Mouse (Mus musculus) retina, adult 2 months (tissue): ENCODE results near the gene Mrm2.
"Not testable (repeated sequence)": the region's sequence is repeated elsewhere in the genome, so short reads cannot be mapped to it uniquely, and the experiment has no call there.

Experiments used
- DNase-seq: peaks from one replicate; pipeline ENCODE4 v3.0.0-alpha.2; 2012; ENCODE audit warnings: low read depth, low spot score

Mrm2 gene

DNA sequence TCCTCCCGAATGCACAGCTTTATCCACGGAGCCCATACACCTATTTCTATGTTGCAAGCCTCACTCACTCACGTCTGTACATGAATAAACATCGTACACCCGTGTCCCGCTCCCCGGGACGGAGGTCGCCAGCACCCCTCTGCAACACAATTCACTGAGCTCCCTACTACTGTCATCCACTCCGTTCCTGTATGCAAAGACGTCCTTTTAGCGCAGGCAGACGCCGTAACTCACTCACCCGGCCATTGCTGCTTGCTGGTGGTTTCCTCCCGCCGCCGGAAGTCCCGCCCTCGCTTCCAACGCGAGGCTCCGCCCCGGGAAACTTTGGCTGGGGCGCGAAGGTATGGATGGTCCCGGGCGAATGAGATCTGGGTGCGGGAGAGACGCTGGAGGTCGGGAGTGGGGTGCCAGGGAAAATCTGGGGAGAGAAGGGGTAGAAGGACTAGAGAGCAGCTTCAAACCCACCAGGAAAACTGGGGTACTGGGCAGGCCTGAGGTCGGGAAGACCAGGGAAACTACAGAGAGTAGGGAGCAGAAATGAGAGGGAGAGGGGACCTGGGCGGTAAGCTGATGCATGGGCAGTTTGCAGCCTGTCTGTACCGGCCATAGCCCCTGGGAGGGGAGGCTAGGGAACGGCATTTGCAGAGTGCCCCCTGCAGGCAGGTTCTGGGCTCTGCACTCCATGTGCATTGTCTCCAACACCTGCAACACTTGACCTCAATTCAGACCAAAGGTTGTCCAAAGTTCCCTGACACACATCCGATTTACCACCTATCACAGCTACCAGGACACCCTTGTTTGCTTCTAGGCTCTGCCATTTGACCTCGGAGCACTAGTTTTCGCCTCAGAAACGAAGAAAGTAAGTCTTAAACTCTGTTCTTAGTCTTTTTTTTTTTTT lies at the start of gene Mrm2:
Mrm2 (minus strand) TSS at position 284 of the 898 bp plus-strand sequence.
- DNase-seq: peak; percentile 58

- no peak for DNase-seq
Measured at GRCm38 (mm10) chr5:140381156-140381555, 49.5 kb upstream of the Mrm2 start.

DNA sequence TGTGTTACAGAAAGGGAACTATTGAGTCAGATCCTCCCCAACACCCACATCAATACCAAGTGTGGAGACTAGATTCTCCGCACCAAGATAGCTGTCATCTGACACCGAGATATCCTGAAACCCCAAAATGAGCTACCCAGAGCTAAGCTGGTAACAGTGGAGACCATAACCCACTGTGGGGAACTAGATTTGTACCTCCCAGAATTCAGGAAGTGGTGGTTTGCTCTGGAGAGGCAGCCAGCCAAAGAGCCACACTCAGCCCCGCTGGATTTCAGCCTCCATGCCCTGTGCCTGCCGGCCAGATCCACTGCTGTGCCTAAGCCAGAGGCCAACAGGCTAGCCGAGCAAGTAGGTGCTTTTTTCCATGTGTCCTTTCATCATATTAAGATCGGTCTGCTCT lies 47.6 kb upstream of the Mrm2 start:
- DNase-seq: no peak

DNA sequence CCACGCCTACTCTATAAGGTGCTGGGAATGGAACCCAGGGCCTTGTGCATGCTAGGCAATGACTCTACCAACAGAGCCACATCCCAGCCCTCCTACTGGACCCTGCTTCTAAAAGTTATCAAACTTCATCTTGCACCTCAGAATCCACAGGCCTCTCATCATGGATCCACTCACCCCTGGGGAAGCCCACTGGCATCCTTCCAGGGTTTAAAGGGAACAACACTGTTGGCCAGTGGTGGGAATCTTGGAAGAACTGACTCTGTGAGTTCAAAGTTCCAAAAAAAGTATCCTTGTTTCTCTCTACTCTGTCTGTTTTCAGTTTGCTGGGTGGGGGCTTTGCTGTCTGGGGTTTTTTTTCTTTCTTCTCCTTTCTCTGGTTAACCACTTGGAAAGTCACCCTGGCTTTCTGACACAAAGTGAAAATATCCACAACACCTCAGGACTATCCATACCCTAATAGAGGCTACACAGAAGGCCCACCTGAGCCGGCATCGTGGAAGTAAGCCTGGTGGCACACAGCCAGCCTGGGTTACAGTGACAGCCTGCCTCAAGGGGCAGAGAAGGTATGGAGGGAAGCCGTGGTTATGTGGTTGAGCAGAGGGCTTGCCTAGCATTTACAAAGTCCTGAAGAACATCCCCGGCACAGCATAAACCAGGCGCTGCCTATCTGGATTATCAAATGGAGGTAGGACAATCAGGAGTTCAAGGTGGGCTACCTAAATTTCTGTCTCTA lies 46.6 kb upstream of the Mrm2 start:
- no peak for DNase-seq

- no peak for DNase-seq
Measured at GRCm38 (mm10) chr5:140375249-140375829, 43.6 kb upstream of the Mrm2 start.

DNA sequence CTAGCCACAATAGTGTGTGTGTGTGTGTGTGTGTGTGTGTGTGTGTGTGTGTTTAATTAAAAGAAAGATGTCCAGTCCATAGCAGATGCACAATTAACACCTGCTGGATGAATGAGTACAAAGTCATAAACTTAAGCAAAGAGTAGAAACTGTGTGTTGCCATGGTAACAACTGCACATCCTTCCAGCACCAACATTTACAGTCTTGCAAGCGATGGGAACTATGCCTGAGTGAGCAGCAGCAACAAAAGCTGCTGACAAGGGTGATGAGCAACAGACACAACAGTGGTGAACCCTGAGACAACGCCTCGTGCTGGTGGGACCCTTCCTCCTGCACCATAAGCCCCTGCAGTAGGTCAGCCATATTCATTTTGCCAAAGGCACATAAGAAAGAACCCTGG lies 42.5 kb upstream of the Mrm2 start:
- no peak for DNase-seq

DNA sequence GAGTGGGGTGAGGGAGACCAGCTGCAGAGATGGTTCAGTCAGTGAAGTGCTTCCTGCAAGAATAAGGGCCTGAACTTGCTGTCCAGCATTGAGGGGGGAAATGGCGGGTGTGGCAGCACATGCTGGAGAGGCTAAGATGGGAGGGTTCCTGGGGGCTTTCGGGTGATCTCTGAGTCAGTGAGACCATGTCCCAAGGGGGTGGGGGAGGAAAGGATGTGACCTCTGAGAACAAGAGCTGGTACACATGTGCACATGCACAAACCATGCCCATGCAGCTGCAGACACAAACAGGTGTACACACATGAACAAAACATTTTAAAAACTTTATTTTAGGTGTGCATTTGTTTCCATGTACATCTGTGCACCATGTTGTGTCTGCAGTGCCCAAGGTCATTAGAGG lies 42.0 kb upstream of the Mrm2 start:
- DNase-seq: no peak

- DNase-seq: no peak
Measured at GRCm38 (mm10) chr5:140371671-140372070, 40.0 kb upstream of the Mrm2 start.

DNA sequence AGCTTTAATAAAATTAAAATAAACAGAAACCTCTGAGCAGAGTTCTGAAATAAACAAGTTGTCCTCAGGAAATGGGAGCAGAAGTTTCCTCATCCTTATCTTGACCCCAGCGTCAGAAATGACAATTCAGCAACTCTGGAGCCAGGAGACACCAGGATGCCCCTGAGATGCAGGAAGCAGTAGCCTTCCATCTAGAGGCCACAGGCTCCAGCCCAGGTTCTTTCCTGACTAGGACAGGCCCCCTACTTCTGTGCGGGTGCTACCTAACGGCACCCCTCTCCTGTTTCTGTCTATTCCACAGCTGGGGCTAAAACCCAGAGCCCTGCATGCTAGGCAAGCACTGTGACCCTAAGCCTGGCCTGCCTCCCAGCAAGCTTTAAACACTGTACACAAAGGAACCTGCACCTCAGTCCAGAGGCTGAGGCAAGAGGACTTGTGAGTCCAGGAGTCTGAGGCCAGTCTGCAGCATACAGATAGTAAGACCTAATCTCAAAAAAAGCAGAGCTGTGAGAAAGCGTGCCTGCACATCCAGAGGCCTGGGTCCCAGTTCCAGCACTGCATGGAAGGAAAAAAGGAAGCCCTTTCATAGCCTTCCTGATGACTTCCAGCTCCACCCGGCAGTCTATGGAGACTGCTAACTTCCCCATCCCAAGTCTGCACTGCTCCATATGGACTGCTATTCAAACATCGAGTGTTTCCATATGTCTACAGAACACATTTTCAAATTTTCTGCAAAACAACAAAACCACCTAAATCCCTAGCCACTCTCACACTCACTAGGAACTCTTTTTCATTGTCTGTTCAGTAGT lies 39.0 kb upstream of the Mrm2 start:
- no peak for DNase-seq

DNA sequence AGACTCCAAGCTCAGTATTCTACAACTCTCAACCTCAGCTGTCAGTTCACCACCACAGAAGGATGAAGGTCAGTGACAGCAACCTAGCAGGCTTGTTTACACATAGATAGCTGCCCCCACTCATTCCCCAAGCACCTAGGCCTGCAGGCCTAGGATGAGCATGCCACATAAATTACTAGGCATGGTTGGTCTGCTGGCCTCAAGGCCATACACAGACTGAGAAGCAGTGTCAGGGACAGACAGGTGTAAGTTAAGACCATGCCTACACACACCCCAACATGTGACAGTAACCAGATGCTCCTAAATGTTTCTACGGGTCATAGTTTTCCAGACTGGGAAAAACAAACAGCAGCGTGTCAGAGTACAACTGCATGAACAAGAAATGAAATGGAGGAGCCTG lies 37.8 kb upstream of the Mrm2 start:
- no peak for DNase-seq

DNA sequence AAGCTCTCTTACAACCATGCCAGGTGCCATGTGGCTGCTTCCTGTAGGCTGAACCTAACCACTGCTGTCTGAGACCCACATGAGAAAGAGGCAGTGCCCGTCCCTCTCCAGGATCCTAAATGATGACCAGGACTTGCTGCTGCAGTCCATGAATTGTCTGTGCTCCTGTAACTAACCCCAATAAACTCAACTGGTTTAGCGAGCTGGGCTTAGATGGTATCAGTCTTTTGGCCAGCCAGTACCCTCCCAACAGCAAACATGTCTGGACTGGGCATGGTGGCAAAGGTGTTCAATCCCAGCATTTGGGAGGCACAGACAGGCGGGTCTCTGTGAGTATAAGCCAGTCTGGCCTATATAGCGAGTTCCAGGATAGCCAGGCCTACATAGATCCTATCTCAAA lies 37.2 kb upstream of the Mrm2 start:
- no peak for DNase-seq

- DNase-seq: not testable (repeated sequence)
Measured at GRCm38 (mm10) chr5:140368126-140368525, 36.4 kb upstream of the Mrm2 start.

DNA sequence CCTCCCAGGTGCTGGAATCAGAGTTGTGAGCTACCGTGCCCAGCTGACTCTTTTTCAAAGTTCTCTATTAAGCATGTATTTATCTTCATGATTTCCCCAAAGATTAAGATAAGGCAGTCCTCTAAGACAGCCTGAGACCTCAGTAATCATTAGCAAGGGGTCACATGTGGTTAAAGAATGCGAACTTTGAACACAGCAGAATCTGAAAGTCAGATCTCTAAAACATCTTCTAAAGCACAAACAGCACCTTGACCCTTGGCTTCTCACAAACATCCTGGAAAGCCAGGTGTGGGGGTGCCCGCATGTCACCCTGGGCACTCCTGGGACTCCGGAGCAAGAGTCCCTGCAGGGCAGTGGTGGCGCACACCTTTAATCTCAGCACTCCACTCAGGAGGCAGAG lies 32.7 kb upstream of the Mrm2 start:
- no peak for DNase-seq

GRCm38 (mm10) chr5:140359930-140360674 lies 28.4 kb upstream of the Mrm2 start:
- no peak for DNase-seq

DNA sequence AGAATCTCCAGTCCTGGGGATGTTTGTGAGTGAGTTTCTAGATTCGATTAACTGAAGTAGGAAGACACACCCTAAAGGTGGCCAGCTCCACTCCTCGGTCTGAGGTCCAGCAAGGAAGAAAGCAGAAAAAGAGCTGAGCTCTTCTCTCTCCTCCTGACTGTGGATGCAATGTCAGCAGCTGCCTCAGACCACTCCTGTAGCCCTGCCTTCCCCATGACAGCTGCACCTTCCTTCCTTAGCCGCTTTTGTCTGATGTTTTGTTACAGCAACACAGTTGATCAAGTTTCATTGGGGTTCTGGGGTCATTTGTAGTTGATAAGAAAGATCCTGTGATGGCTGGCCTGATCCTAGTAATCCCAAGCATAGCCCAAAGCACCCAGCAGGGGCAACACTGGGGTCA lies 25.8 kb upstream of the Mrm2 start:
- DNase-seq: no peak

DNA sequence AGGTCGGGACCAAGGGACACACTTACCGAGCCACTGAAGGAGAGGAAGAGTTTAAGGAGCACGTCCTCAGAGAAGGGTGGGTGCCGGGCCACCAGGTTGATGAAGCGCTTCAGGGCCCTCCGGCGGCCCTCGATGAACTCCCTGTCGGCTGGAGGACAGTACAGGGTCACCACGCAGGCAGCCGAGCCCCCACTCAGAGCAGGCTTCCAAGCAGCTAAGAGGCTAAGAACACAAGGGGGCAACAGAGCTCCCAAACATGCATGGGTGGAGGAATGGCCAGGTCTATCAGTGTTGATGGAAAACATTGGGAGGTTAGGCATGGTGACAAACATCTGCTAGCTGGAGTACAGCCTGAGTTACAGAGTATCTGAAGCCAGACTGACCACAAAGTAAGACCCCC lies 24.2 kb upstream of the Mrm2 start:
- no peak for DNase-seq

- no peak for DNase-seq
Measured at GRCm38 (mm10) chr5:140352352-140352751, 20.7 kb upstream of the Mrm2 start.

GRCm38 (mm10) chr5:140350731-140351497 lies 19.2 kb upstream of the Mrm2 start:
- no peak for DNase-seq

- DNase-seq: no peak
Measured at GRCm38 (mm10) chr5:140349882-140350281, 18.2 kb upstream of the Mrm2 start.

DNA sequence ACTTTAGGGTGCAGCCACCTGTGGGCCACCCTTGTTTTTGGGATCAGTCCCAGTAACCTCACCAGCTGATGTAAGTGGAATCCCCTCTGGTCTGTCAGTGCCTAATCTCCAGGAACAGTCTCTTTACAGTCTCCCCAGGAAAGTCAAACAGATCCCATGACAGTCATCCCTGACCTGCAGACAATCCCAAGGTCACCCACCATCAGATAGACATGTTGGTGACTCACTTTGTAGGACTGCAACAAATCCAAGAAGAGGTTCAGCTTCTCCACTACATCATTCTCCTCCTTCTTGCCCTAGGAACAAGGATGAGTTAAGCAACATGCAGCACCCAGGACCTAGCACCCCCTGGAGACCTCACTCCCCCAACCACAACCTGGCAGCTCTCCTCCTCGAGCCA lies 14.4 kb upstream of the Mrm2 start:
- DNase-seq: no peak
